Mouse (Mus musculus) limb, embryonic 14.5 days (tissue): ENCODE measurements at regions not wholly inside any gene's neighbourhood (a gene's known extent, or its start where the extent isn't known, plus 50 kb on each side); places are given as distances from the start of the nearest gene placed in this dataset.
A peak's percentile ranks its signal among the peaks of the same experiment; 100 is the strongest.

Source experiments
- ATAC-seq: fragments of 200-750 bp; cut with Nextera tagmentation; 2 replicates; pipeline ENCODE4 v1.8.0; 2017; ENCODE audit warnings: low read depth, moderate number of reproducible peaks, moderate TSS enrichment; ENCODE audit not compliant: low FRiP score
- DNase-seq: peaks from one replicate; pipeline ENCODE4 v3.0.0-alpha.2; 2015; ENCODE audit warnings: low spot score
- H3K27ac ChIP-seq: fragments of 300-500 bp; sonication (generic); replicated peaks from 2 replicates; pipeline ENCODE4 v1.5.1; 2014; ENCODE audit warnings: low read depth, mild to moderate bottlenecking, low read length, moderate library complexity, mixed read lengths
- H3K27me3 ChIP-seq: fragments of 300-500 bp; sonication (generic); 2 replicates; pipeline ENCODE4 v1.6.1; 2014; ENCODE audit warnings: low read length, mixed read lengths; ENCODE audit not compliant: control insufficient read depth, insufficient read depth
- H3K36me3 ChIP-seq: fragments of 300-500 bp; sonication (generic); 2 replicates; pipeline ENCODE4 v1.6.1; 2014; ENCODE audit warnings: mild to moderate bottlenecking, low read length, moderate library complexity, mixed read lengths; ENCODE audit not compliant: control insufficient read depth, insufficient read depth
- H3K4me1 ChIP-seq: fragments of 300-500 bp; sonication (generic); 2 replicates; pipeline ENCODE4 v1.6.1; 2014; ENCODE audit warnings: antibody characterized with exemption, low read length, mixed read lengths; ENCODE audit not compliant: control insufficient read depth, insufficient read depth
- H3K4me2 ChIP-seq: fragments of 300-500 bp; sonication (generic); replicated peaks from 2 replicates; pipeline ENCODE4 v1.6.1; 2014; ENCODE audit warnings: low read depth, mild to moderate bottlenecking, low read length, moderate library complexity; ENCODE audit not compliant: severe bottlenecking
- H3K4me3 ChIP-seq: fragments of 300-500 bp; sonication (generic); replicated peaks from 2 replicates; pipeline ENCODE4 v1.5.1; 2014; ENCODE audit warnings: low read length
- H3K9ac ChIP-seq: fragments of 300-500 bp; sonication (generic); 2 replicates; pipeline ENCODE4 v1.6.1; 2014; ENCODE audit warnings: mild to moderate bottlenecking, low read depth, low read length, moderate library complexity; ENCODE audit not compliant: severe bottlenecking
- H3K9me3 ChIP-seq: fragments of 300-500 bp; sonication (generic); 2 replicates; pipeline ENCODE4 v1.6.1; 2016; ENCODE audit warnings: low read length; ENCODE audit not compliant: control insufficient read depth
- POLR2A ChIP-seq: fragments of 200-500 bp; IDR thresholded peaks from 2 replicates; pipeline ENCODE4 v1.8.0; 2012; ENCODE audit warnings: inconsistent platforms, mild to moderate bottlenecking, moderate library complexity, borderline replicate concordance; ENCODE audit not compliant: insufficient read depth, insufficient read length; ENCODE audit errors: extremely low read depth
- WGBS: fragments of 180-500 bp; shearing (Covaris S2); extraction: QIAGEN DNeasy Blood & Tissue Kit; methylation state at CpG from one replicate; pipeline ENCODE4 v1.1.7; 2014; 5-methylcytosine and 5-hydroxymethylcytosine counted together

DNA sequence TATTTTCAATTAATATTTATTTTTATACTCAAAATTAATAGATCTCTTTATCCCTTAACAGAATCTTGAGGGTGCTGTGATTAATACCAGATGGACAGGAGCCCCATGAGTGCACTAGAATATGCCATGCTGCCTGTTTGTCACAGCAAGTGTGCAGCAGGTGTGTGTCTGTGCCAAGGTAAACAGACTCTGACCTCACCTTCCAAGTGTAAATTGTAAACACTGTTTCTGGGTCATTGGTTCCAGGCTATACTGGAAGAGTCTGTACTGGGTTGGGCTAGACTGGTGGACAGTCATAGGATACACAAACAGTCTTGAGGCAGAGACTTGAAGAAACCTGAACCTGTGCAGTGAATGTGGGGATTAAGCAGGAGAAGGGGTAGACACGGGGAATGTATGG is 422.2 kb downstream of the Gm21833 start:
- H3K27ac ChIP-seq: no peak overlapping the region
- no peak overlapping the region for H3K4me2 ChIP-seq
- ATAC-seq (no peak), DNase-seq (no peak)
- no peaks in the 10 kb centered on the region for H3K9me3 ChIP-seq
- H3K9ac ChIP-seq: no peak overlapping the region
- H3K36me3 ChIP-seq: no peaks in the 10 kb centered on the region
- no peaks in the 10 kb centered on the region for H3K27me3 ChIP-seq
- no peak for TF ChIP-seq POLR2A
- 71% methylated on average over 1 of the region's 1 CpGs for WGBS
- H3K4me1 ChIP-seq: no peaks in the 10 kb centered on the region
- H3K4me3 ChIP-seq: no peak overlapping the region

DNA sequence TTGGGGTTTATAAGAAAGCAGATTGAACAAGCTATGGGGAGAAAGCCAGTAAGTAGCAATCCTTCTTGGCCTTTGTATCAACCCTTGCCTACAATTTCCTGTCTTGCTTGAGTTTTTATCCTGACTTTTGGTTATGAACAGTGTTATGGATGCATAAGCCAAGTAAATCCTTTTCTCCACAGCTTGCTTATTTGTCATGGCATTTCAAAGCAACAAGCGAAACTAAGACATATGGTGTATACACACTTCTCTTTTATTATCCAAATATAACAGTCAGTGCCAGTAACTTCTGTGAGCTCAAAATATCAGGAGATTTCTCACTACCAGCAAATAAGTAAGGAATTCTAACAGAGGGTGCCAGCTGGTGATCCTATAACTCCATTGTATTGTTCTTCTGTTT is 426.0 kb downstream of the Gm21833 start:
- H3K4me2 ChIP-seq: no peak overlapping the region
- 85% methylated on average over 1 of the region's 1 CpGs for WGBS
- no peak for TF ChIP-seq POLR2A
- ATAC-seq (no peak), DNase-seq (no peak)
- H3K9ac ChIP-seq: no peak overlapping the region
- no peaks in the 10 kb centered on the region for H3K9me3 ChIP-seq
- H3K4me1 ChIP-seq: no peaks in the 10 kb centered on the region
- H3K27me3 ChIP-seq: no peaks in the 10 kb centered on the region
- H3K4me3 ChIP-seq: no peak overlapping the region
- no peak overlapping the region for H3K27ac ChIP-seq
- H3K36me3 ChIP-seq: no peaks in the 10 kb centered on the region

DNA sequence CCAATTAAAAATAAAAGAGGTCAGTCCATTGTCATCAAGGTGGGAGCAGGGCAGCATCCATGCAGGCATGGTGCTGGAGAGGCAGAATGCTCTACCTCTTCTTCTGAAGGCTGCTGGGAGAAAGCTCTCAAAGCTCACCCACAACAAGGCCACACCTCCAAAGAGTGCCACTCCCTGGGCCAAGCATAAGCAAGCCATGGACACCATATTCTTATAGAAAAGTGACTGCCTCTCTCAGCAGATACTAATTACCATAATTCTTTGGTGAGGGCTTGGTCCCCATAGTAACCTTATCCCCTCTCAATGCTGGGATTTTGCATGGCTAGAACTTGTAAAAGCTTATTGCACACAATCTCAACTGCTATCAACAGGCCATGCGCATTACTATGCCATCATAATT is 443.7 kb downstream of the Gm21833 start:
- H3K9me3 ChIP-seq: no peaks in the 10 kb centered on the region
- ATAC-seq: no peak
- no peak overlapping the region for H3K27ac ChIP-seq
- no peak for TF ChIP-seq POLR2A
- no peaks in the 10 kb centered on the region for H3K36me3 ChIP-seq
- no peak overlapping the region for H3K4me2 ChIP-seq
- no peak for DNase-seq
- WGBS: 96% methylated on average over 1 of the region's 1 CpGs
- H3K4me3 ChIP-seq: no peak overlapping the region
- no peak overlapping the region for H3K9ac ChIP-seq
- H3K27me3 ChIP-seq: no peaks in the 10 kb centered on the region
- H3K4me1 ChIP-seq: no peaks in the 10 kb centered on the region

DNA sequence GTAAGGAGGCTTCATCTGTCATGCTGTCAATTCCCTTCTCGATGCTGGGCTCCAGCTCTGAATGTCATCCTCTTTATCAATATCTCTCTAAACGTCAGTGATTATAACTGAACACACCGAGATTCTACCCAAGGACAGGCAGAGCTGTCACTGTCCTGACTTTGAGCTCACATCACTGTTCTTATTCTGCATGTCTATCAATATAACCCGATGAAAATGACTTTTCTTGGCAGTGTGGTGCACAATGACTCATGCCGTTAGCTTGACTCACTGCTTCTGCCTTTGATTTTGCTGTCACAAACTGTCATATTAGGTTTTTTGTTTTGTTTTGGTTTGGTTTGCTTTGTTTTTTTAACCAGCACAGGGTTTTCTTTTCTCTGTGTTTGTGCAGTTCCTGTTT is 488.1 kb downstream of the Gm21833 start:
- TF ChIP-seq POLR2A: no peak
- no peak for DNase-seq
- H3K36me3 ChIP-seq: no peaks in the 10 kb centered on the region
- no peaks in the 10 kb centered on the region for H3K4me1 ChIP-seq
- ATAC-seq: no peak
- no peaks in the 10 kb centered on the region for H3K27me3 ChIP-seq
- H3K9ac ChIP-seq: no peak overlapping the region
- H3K4me2 ChIP-seq: no peak overlapping the region
- H3K9me3 ChIP-seq: no peaks in the 10 kb centered on the region
- 91% methylated on average over 5 of the region's 5 CpGs for WGBS
- no peak overlapping the region for H3K27ac ChIP-seq
- no peak overlapping the region for H3K4me3 ChIP-seq

DNA sequence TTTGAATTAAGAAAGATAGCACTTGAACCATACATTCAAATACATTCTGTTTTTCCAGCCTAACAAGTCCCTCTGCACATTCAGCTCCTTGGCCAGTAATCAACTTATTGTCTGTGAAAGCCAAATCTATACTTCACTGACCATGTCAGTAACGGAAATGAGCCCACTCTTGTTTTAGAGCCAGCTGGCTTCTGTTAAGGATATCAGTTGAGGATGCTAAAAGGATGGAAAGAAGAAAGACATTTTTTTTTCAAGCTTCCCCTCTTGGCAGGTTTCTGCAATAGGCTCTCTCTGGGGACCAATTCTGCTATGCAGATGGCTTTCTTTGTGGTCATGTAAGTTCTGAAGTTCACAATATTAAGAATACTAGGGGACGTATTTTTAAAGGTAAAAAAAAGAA is 498.6 kb downstream of the Gm21833 start:
- ATAC-seq: peak; percentile 50
- WGBS: 64% methylated on average over 2 of the region's 2 CpGs

DNA sequence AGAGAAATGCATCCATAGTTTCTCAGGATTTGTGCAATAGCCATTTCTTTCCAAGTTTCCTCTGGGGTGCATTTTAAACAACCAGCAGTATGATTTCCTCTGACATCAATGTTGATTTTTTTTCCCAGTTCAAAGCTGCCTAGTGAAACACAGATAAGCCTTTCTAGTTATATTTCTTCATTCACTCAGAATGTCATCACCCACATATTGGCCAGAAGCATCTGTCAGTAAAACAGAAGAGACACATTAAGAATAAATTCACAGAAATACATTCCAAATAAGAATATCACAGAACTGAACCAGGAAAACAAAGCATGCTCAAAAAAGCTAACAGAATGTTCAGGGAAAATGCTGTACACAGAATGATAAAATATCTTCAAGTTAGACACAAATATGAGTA is 522.9 kb downstream of the Gm21833 start:
- no peaks in the 10 kb centered on the region for H3K27me3 ChIP-seq
- H3K9ac ChIP-seq: no peak overlapping the region
- DNase-seq (peak; percentile 2), ATAC-seq (no peak)
- H3K4me1 ChIP-seq: no peaks in the 10 kb centered on the region
- no peaks in the 10 kb centered on the region for H3K9me3 ChIP-seq
- no peaks in the 10 kb centered on the region for H3K36me3 ChIP-seq
- no peak for TF ChIP-seq POLR2A
- no peak overlapping the region for H3K4me2 ChIP-seq
- H3K4me3 ChIP-seq: no peak overlapping the region
- H3K27ac ChIP-seq: no peak overlapping the region

More for the DNA sequence above, 498.6 kb downstream of the Gm21833 start:
- no peak overlapping the region for H3K4me3 ChIP-seq
- H3K9ac ChIP-seq: no peak overlapping the region
- no peak overlapping the region for H3K27ac ChIP-seq
- no peak overlapping the region for H3K4me2 ChIP-seq
- no peaks in the 10 kb centered on the region for H3K4me1 ChIP-seq
- DNase-seq: peak; percentile 78
- H3K27me3 ChIP-seq: no peaks in the 10 kb centered on the region
- H3K36me3 ChIP-seq: no peaks in the 10 kb centered on the region
- no peak for TF ChIP-seq POLR2A
- H3K9me3 ChIP-seq: no peaks in the 10 kb centered on the region
